Mouse (Mus musculus) lung, embryonic 16.5 days (tissue): ENCODE results near the gene Drd4. TPM values are rescaled to one million over a fixed set of nuclear protein-coding genes. Genes with fewer than 3 reads are reported as not detected.

ENCODE experiments used
- ATAC-seq: fragments of 200-750 bp; cut with Nextera tagmentation; 2 replicates; pipeline ENCODE4 v1.8.0; 2017; ENCODE audit warnings: low read depth, mild to moderate bottlenecking, moderate library complexity
- H3K27ac ChIP-seq: fragments of 300-500 bp; sonication (generic); 2 replicates; pipeline ENCODE4 v1.5.1; 2014; ENCODE audit warnings: mild to moderate bottlenecking, control low read depth, low read length
- H3K27me3 ChIP-seq: fragments of 300-500 bp; sonication (generic); 2 replicates; pipeline ENCODE4 v1.6.1; 2014; ENCODE audit warnings: low read depth, low read length, mixed read lengths; ENCODE audit not compliant: control insufficient read depth, insufficient read depth
- H3K36me3 ChIP-seq: fragments of 300-500 bp; sonication (generic); 2 replicates; pipeline ENCODE4 v1.6.1; 2014; ENCODE audit warnings: low read length; ENCODE audit not compliant: control insufficient read depth, insufficient read depth
- H3K4me1 ChIP-seq: fragments of 300-500 bp; sonication (generic); replicated peaks from 2 replicates; pipeline ENCODE4 v1.6.1; 2014; ENCODE audit warnings: low read length, mixed read lengths; ENCODE audit not compliant: control insufficient read depth, insufficient read depth
- H3K4me2 ChIP-seq: fragments of 300-500 bp; sonication (generic); 2 replicates; pipeline ENCODE4 v1.6.1; 2014; ENCODE audit warnings: low read depth, low read length, control low read depth
- H3K4me3 ChIP-seq: fragments of 300-500 bp; sonication (generic); 2 replicates; pipeline ENCODE4 v1.5.1; 2014; ENCODE audit warnings: mild to moderate bottlenecking, low read length, control low read depth
- H3K9ac ChIP-seq: fragments of 300-500 bp; sonication (generic); 2 replicates; pipeline ENCODE4 v1.6.1; 2014; ENCODE audit warnings: low read length, control low read depth
- H3K9me3 ChIP-seq: fragments of 300-500 bp; sonication (generic); 2 replicates; pipeline ENCODE4 v1.6.1; 2016; ENCODE audit warnings: low read length; ENCODE audit not compliant: control insufficient read depth
- whole genome bisulfite sequencing: fragments of 180-500 bp; shearing (Covaris S2); extraction: QIAGEN DNeasy Blood & Tissue Kit; methylation state at CpG from one replicate; pipeline ENCODE4 v1.1.7; 2014; 5-methylcytosine and 5-hydroxymethylcytosine counted together
- polyA plus RNA-seq: library from polyadenylated mRNA; unstranded; fragments of >200 nt; fragmentation: Nextera tagmentation; extraction: Ambion mirVana; gene quantifications from 2 replicates; pipeline ENCODE4 v1.2.1, GENCODE M21; 2015

Drd4 gene
- polyA plus RNA-seq, 1 experiment from 2014 or later: 0.43 TPM

DNA sequence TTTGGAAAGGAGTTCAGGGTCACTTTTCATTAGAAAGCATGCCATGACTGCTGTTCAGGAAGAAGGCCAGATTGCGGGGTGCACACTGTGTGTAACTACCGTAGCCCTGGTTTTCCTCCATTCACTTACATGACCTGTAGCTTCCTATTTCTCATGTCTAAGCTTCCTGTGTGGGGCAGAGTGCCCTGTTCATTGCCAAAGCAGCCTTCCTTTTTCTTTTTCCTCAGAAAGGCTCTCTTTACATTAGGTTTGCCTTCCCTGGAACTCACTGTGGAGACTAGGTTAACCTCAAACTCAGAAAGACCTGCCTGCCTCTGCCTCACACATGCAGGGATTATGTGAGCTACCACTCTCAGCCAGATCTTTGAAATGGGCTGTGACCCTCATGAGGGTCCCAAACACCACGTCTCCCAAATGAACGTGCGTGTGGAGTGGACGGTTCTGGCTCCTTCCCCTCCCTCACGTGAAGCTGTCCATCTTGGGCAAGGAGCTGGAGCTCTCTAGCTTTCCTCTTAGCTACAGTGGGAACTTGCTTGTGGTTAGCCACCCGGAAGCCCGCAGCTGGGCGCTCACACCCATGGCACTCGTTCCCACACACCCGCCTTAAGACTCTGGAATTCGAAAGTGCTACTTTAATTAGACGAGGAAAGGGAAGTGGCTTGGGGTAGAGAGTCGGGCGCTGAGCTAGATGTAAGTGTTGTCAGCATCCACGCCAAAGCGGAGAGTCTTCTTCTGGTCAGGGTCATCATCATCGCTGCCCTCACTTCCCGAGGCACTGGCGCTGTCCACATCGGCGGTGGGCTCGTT, 23.1 kb upstream of the Drd4 start:
- 0 out of 2 replicates have a peak overlapping the region, but pooled peaks have one; percentile 3 for H3K4me3 ChIP-seq
- no peaks in the 10 kb centered on the region; the same call in 1 of the 2 replicates for H3K36me3 ChIP-seq
- no peak overlapping the region for H3K27ac ChIP-seq
- 61% methylated on average over 24 of the region's 24 CpGs for WGBS
- H3K4me2 ChIP-seq: peak overlapping the region; percentile 30; the same call in 1 of the 2 replicates
- ATAC-seq: 0 out of 2 replicates have a peak, but pooled peaks have one; percentile 11
- H3K4me1 ChIP-seq: peaks cover 6% of the 10 kb centered on the region
- H3K9me3 ChIP-seq: no peaks in the 10 kb centered on the region
- H3K9ac ChIP-seq: no peak overlapping the region
- no peaks in the 10 kb centered on the region for H3K27me3 ChIP-seq

DNA sequence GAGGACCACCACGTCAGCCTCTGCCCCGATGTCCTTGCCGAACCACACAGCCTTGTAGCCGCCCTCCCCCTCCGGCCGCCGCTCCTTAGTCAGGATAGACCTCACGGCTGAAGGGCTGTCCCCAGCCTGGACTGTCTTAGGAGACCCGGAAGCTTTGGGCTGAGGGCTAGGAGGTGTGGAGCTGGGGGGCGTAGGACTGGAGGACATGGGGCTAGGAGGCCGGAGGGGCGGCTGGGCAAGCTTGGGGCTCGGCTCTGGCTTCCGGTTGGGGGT, 22.6 kb upstream of the Drd4 start:
- Histone ChIP-seq H3K4me3 (0 out of 2 replicates have a peak overlapping the region, but pooled peaks have one; percentile 3), H3K9me3 (no peaks in the 10 kb centered on the region), H3K27me3 (no peaks in the 10 kb centered on the region), H3K4me1 (peaks cover 6% of the 10 kb centered on the region), H3K4me2 (peak overlapping the region; percentile 30; the same call in 1 of the 2 replicates), H3K36me3 (no peaks in the 10 kb centered on the region), H3K27ac (no peak overlapping the region), H3K9ac (no peak overlapping the region)
- ATAC-seq: no peak
- 68% methylated on average over 14 of the region's 14 CpGs for WGBS

DNA sequence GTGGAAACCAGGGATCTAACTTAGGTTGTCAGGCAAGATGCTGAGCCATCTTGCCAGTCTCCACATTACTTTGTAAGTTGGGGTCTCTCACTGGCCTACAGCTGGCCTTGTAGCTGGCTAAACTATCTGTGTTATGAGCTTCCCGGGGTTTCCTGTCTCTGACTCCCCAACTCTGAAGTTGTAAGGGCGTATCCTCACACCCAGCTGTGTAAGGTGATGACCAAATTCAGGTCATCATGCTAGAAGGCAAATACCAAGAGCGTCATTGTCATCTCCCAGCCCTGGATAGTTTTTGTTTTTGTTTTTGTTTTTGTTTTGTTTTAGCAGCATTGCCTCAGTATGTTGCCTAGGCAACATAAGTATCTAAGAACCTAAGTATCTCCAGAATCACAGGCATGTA, 21.2 kb upstream of the Drd4 start:
- Histone ChIP-seq H3K27me3 (no peaks in the 10 kb centered on the region), H3K27ac (no peak overlapping the region), H3K9ac (no peak overlapping the region), H3K9me3 (no peaks in the 10 kb centered on the region), H3K4me3 (no peak overlapping the region), H3K36me3 (no peaks in the 10 kb centered on the region), H3K4me2 (no peak overlapping the region), H3K4me1 (peaks cover under 1% of the 10 kb centered on the region)
- no peak for ATAC-seq
- 84% methylated on average over 3 of the region's 3 CpGs for WGBS

DNA sequence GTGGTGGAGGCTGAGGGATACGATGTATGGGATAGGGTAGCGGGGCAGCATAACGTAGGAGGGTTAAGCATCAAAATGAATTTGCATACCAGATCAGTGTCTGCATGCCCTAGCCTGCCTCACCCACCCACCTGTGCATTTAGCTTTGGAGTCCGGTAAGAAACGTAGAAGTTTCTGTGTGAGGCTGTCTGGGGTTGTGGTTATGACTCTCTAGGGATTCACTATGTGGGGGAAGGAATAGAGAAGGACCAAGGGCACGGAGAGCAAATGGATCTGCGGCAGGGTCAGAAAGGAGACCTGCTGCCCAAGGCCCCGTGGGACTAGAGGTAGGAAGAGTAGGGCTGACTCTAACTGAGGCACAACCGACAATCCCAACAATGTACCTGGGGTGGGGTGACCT, 16.4 kb upstream of the Drd4 start:
- Histone ChIP-seq H3K27ac (no peak overlapping the region), H3K36me3 (no peaks in the 10 kb centered on the region), H3K4me2 (no peak overlapping the region), H3K4me1 (peaks cover 12% of the 10 kb centered on the region; the same call in 1 of the 2 replicates), H3K27me3 (peaks cover 2% of the 10 kb centered on the region; the same call in 1 of the 2 replicates), H3K4me3 (no peak overlapping the region), H3K9ac (no peak overlapping the region), H3K9me3 (no peaks in the 10 kb centered on the region)
- WGBS: 80% methylated on average over 9 of the region's 9 CpGs
- ATAC-seq: no peak

DNA sequence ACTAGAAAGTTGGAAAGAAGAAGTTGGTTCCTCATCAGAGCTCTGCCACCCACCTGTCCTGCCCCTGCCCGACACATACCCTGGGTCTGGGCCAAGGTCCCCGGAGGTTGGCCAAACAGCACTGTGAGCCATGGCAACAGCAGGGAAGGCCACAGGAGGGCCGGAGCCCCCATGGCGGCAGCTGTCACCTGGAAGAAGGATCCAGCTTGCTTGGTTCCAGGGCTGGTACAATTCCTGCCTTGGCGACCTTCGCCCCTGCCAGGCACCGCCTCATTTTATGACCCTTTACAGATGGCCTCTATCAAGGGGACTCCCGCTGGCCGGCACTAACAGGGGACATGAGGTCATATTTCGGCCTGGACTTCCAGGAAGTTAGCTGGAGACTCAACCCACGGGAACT, 15.3 kb upstream of the Drd4 start, which contains the start of gene Cdhr5:
Cdhr5 (minus strand) TSS at position 241 of the 400 bp plus-strand sequence.
- Histone ChIP-seq H3K9ac (no peak within 1 kb of the TSS), H3K4me2 (no peak within 1 kb of the TSS), H3K4me3 (no peak within 1 kb of the TSS), H3K4me1 (peaks cover 12% of the 10 kb centered on the region; the same call in 1 of the 2 replicates), H3K9me3 (no peaks in the 10 kb centered on the region), H3K36me3 (no peaks in the 10 kb centered on the region), H3K27ac (no peak within 1 kb of the TSS), H3K27me3 (peaks cover 2% of the 10 kb centered on the region; the same call in 1 of the 2 replicates)
- WGBS: 64% methylated on average over 11 of the region's 11 CpGs
- ATAC-seq: no peak

DNA sequence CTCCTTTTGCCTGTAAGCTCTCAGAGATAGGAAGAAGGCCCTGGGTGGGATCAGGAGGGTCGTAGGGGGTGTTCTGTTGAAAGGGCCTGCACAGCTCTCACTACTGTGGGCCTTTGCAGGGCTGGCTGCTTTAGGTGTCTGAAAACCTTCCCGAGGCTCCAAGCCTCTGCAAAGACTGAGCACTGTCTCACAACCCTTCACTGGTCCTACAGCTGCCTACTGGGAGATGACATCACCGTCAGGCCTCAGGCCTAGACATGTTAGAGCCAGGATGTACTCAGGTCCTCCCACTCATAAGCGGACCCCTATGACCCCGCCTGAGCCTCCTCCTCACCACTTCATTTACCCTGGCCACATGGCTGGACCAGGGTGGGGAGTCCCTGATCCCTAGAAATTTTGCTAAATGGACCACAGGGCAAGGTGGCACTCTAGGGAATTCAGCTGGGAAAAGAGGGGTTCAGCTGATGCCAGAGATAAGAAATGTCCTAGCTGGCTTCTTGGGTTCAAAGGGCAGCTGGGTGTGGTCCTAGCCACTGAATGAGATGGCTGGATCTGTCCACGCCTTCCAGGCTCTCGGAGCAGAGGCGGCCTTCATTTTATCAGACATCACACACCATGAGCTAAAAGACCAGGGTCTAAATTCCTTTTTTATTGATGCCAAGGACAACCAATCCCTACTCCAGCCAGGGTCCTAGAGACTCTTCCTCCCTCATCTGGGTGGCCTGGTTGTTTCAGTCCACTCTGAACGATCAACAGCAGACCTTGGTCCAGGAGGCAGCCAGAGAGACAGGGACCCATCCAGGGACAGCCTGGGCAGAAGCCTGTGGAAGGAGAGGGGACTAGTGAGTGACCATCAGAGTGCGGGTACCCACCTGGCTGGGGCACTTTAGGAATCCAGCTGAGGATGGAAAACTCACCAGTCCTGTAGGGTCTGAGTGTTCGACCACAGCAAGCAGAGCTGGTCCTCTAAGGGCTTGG, 13.8 kb upstream of the Drd4 start:
- ATAC-seq: peak; percentile 18; the same call in 1 of the 2 replicates
- H3K27ac ChIP-seq: no peak overlapping the region
- WGBS: 77% methylated on average over 11 of the region's 11 CpGs
- H3K36me3 ChIP-seq: no peaks in the 10 kb centered on the region
- H3K9ac ChIP-seq: no peak overlapping the region
- no peak overlapping the region for H3K4me3 ChIP-seq
- peak overlapping the region; percentile 96; the same call in 1 of the 2 replicates for H3K4me2 ChIP-seq
- no peaks in the 10 kb centered on the region for H3K9me3 ChIP-seq
- H3K27me3 ChIP-seq: peaks cover 2% of the 10 kb centered on the region; the same call in 1 of the 2 replicates
- peaks cover 12% of the 10 kb centered on the region; the same call in 1 of the 2 replicates for H3K4me1 ChIP-seq

DNA sequence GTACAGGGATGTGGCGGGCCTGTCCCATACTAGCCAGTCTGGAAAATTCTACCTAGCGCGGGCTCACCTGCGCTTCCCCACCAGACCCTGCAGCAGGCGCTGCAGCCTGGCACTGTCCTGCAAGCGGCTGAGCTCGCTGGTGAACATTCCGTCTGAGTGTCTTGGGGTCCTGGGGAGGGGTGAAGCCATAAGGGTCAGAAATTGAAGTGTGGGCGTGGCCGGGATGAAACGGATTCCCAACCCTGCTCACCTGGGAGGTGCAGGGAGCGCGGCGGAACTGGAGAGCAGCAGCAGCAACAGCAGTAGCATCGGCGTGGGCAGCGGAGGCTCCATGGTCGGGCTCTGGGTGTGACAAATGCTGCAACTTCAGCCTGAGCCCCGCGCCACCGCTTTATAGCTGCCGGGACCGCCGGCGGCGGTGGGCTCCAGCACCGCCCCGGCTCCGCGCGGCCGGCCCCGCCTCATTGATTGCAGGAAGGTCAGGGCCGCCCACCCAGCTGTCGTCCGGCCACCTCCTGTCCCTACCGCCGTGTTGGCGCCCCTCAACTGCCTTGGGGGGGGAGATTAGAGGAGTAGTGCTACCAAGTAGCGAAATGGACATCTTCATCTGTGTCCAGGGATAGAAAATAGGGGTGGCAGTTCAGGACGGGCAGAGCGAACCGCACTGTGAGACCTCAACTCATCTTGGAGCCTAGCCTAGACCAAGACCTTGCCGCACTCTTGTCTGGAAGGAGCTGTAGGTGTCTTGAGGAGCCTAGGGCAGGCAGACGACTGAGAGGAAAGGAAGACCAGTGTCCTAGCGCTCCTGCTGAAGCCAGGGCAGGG, 12.8 kb upstream of the Drd4 start, which contains the start of gene Sct:
Sct (minus strand) TSS at position 368 of the 825 bp plus-strand sequence.
- H3K36me3 ChIP-seq: no peaks in the 10 kb centered on the region
- H3K9me3 ChIP-seq: no peaks in the 10 kb centered on the region
- no peak within 1 kb of the TSS for H3K27ac ChIP-seq
- H3K9ac ChIP-seq: peak within 1 kb of the TSS; percentile 69
- H3K4me2 ChIP-seq: peak within 1 kb of the TSS; percentile 96
- ATAC-seq: peak; percentile 75
- 3% methylated on average over 46 of the region's 46 CpGs for WGBS
- peaks cover 12% of the 10 kb centered on the region; the same call in 1 of the 2 replicates for H3K4me1 ChIP-seq
- H3K4me3 ChIP-seq: peak within 1 kb of the TSS; percentile 55
- peaks cover 2% of the 10 kb centered on the region; the same call in 1 of the 2 replicates for H3K27me3 ChIP-seq

DNA sequence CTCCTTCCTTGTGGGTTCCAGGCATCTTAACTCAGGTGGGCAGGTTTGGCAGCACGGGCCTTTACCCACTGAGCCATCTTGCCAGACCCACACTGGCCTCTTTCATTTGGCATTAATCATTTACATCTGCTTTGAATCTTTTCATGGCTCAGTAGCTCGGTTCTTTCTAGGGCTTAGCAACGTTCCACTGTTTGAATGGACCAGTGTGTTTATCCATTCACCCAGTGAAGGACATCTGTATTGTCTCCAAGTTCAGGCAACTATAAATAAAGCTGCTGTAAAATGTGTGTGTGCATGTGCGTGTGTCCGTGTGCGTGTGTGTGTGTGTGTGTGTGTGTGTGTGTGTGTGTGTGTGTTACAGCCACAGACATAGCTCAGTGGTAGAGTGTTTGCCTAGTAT, 10.4 kb upstream of the Drd4 start:
- Histone ChIP-seq H3K36me3 (no peaks in the 10 kb centered on the region), H3K27ac (no peak overlapping the region), H3K4me3 (no peak overlapping the region), H3K9ac (no peak overlapping the region), H3K4me2 (no peak overlapping the region), H3K9me3 (no peaks in the 10 kb centered on the region), H3K4me1 (peaks cover 12% of the 10 kb centered on the region; the same call in 1 of the 2 replicates), H3K27me3 (peaks cover 2% of the 10 kb centered on the region; the same call in 1 of the 2 replicates)
- WGBS: 65% methylated on average over 6 of the region's 6 CpGs
- no peak for ATAC-seq
